Mouse (Mus musculus): ENCODE data around the gene Ush2a. TPM values are rescaled to one million over a fixed set of nuclear protein-coding genes. Genes with fewer than 3 reads are reported as not detected.

Gene Ush2a
- polyA plus RNA-seq, 1 experiment from 2014 or later = not detected

GRCm38 (mm10) chr1:188760515-188760914 lies 498.7 kb downstream of the Ush2a start:
- DNase-seq (no peak), ATAC-seq (ENCODE audit: insufficient read depth) (no peak)
- H3K9me3 ChIP-seq (ENCODE audit: low read depth, low read length) = no peaks in the 10 kb centered on the region
- H3K9ac ChIP-seq = no peak overlapping the region
- no peak overlapping the region for H3K4me3 ChIP-seq (ENCODE audit: low read depth, low read length)
- WGBS = 54% methylated on average over 3 of the region's 3 CpGs
- H3K4me1 ChIP-seq (ENCODE audit: insufficient read depth) = no peaks in the 10 kb centered on the region
- no peak overlapping the region for H3K4me2 ChIP-seq
- TF ChIP-seq CTCF (IDR thresholded peaks at IDR 0.05; ENCODE audit: low read depth) = no peak
- no peaks in the 10 kb centered on the region for H3K27me3 ChIP-seq (ENCODE audit: insufficient read depth, low read length)
- H3K27ac ChIP-seq (ENCODE audit: low read depth) = no peak overlapping the region
- no peaks in the 10 kb centered on the region for H3K36me3 ChIP-seq (ENCODE audit: insufficient read depth)

- Histone ChIP-seq H3K4me2 (no peak overlapping the region), H3K27me3 (ENCODE audit: insufficient read depth, low read length) (no peaks in the 10 kb centered on the region), H3K27ac (ENCODE audit: low read depth) (no peak overlapping the region), H3K9ac (no peak overlapping the region), H3K9me3 (ENCODE audit: low read depth, low read length) (no peaks in the 10 kb centered on the region), H3K4me3 (ENCODE audit: low read depth, low read length) (no peak overlapping the region), H3K36me3 (ENCODE audit: insufficient read depth) (no peaks in the 10 kb centered on the region), H3K4me1 (ENCODE audit: insufficient read depth) (no peaks in the 10 kb centered on the region)
- WGBS = 80% methylated on average over 6 of the region's 6 CpGs
- TF ChIP-seq CTCF (IDR thresholded peaks at IDR 0.05; ENCODE audit: low read depth) = no peak
- DNase-seq (no peak), ATAC-seq (ENCODE audit: insufficient read depth) (no peak)
Observed at GRCm38 (mm10) chr1:188762463-188762862, 500.6 kb downstream of the Ush2a start.

GRCm38 (mm10) chr1:188763761-188764160 lies 501.9 kb downstream of the Ush2a start:
- ATAC-seq (ENCODE audit: insufficient read depth) = no peak
- H3K9ac ChIP-seq = no peak overlapping the region
- no peak for TF ChIP-seq CTCF (IDR thresholded peaks at IDR 0.05; ENCODE audit: low read depth)
- H3K4me3 ChIP-seq (ENCODE audit: low read depth, low read length) = no peak overlapping the region
- H3K4me2 ChIP-seq = no peak overlapping the region
- H3K9me3 ChIP-seq (ENCODE audit: low read depth, low read length) = no peaks in the 10 kb centered on the region
- WGBS = 83% methylated on average over 3 of the region's 3 CpGs
- no peak for DNase-seq
- H3K36me3 ChIP-seq (ENCODE audit: insufficient read depth) = no peaks in the 10 kb centered on the region
- H3K27ac ChIP-seq (ENCODE audit: low read depth) = no peak overlapping the region
- H3K27me3 ChIP-seq (ENCODE audit: insufficient read depth, low read length) = no peaks in the 10 kb centered on the region
- no peaks in the 10 kb centered on the region for H3K4me1 ChIP-seq (ENCODE audit: insufficient read depth)

DNA sequence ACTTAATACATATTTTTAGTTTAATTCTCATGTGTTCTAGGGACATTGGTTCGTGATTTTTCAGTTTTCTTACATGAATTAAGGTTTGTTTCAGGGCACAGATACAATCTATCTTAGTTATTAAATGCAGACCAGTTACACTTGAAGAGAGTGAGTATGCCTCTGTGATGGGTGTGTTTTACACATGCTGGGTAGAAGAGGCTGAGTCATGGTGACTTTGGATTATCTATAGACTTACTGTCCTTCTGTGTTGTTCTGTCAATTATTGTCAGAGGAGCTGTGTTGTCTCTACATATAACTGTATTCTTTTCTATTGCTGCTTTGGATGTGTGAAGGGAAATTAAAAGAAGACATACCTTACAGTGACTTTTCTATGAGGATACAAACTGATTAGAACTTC lies 509.0 kb downstream of the Ush2a start:
- no peak for TF ChIP-seq CTCF (IDR thresholded peaks at IDR 0.05; ENCODE audit: low read depth)
- 86% methylated on average over 1 of the region's 1 CpGs for WGBS
- no peaks in the 10 kb centered on the region for H3K4me1 ChIP-seq (ENCODE audit: insufficient read depth)
- ATAC-seq (ENCODE audit: insufficient read depth) (no peak), DNase-seq (no peak)
- no peaks in the 10 kb centered on the region for H3K36me3 ChIP-seq (ENCODE audit: insufficient read depth)
- H3K4me3 ChIP-seq (ENCODE audit: low read depth, low read length) = no peak overlapping the region
- H3K9ac ChIP-seq = no peak overlapping the region
- no peak overlapping the region for H3K27ac ChIP-seq (ENCODE audit: low read depth)
- no peaks in the 10 kb centered on the region for H3K27me3 ChIP-seq (ENCODE audit: insufficient read depth, low read length)
- H3K4me2 ChIP-seq = no peak overlapping the region
- H3K9me3 ChIP-seq (ENCODE audit: low read depth, low read length) = no peaks in the 10 kb centered on the region

- 84% methylated on average over 7 of the region's 7 CpGs for WGBS
- ATAC-seq (ENCODE audit: insufficient read depth) (no peak), DNase-seq (no peak)
- Histone ChIP-seq H3K9me3 (ENCODE audit: low read depth, low read length) (no peaks in the 10 kb centered on the region), H3K36me3 (ENCODE audit: insufficient read depth) (no peaks in the 10 kb centered on the region), H3K4me3 (ENCODE audit: low read depth, low read length) (no peak overlapping the region), H3K9ac (no peak overlapping the region), H3K27ac (ENCODE audit: low read depth) (no peak overlapping the region), H3K27me3 (ENCODE audit: insufficient read depth, low read length) (no peaks in the 10 kb centered on the region), H3K4me2 (no peak overlapping the region), H3K4me1 (ENCODE audit: insufficient read depth) (no peaks in the 10 kb centered on the region)
- TF ChIP-seq CTCF (IDR thresholded peaks at IDR 0.05; ENCODE audit: low read depth) = no peak
Observed at GRCm38 (mm10) chr1:188772516-188773229, 510.9 kb downstream of the Ush2a start.

GRCm38 (mm10) chr1:188773631-188774030 lies 511.8 kb downstream of the Ush2a start:
- ATAC-seq (ENCODE audit: insufficient read depth) (no peak), DNase-seq (no peak)
- no peak overlapping the region for H3K9ac ChIP-seq

GRCm38 (mm10) chr1:188777556-188778161 lies 515.8 kb downstream of the Ush2a start:
- no peaks in the 10 kb centered on the region for H3K4me1 ChIP-seq (ENCODE audit: insufficient read depth)
- H3K9ac ChIP-seq = no peak overlapping the region
- WGBS = 51% methylated on average over 8 of the region's 8 CpGs
- DNase-seq = peak; percentile 59
- TF ChIP-seq CTCF (IDR thresholded peaks at IDR 0.05; ENCODE audit: low read depth) = no peak
- no peaks in the 10 kb centered on the region for H3K9me3 ChIP-seq (ENCODE audit: low read depth, low read length)
- H3K27ac ChIP-seq (ENCODE audit: low read depth) = no peak overlapping the region
- ATAC-seq (ENCODE audit: insufficient read depth) = peak; percentile 56; the same call in 1 of the 2 replicates
- no peak overlapping the region for H3K4me3 ChIP-seq (ENCODE audit: low read depth, low read length)
- H3K36me3 ChIP-seq (ENCODE audit: insufficient read depth) = no peaks in the 10 kb centered on the region
- no peaks in the 10 kb centered on the region for H3K27me3 ChIP-seq (ENCODE audit: insufficient read depth, low read length)
- H3K4me2 ChIP-seq = no peak overlapping the region

More at GRCm38 (mm10) chr1:188773631-188774030, 511.8 kb downstream of the Ush2a start:
- 81% methylated on average over 7 of the region's 7 CpGs for WGBS
- no peak overlapping the region for H3K4me2 ChIP-seq
- no peaks in the 10 kb centered on the region for H3K27me3 ChIP-seq (ENCODE audit: insufficient read depth, low read length)
- no peaks in the 10 kb centered on the region for H3K4me1 ChIP-seq (ENCODE audit: insufficient read depth)
- H3K36me3 ChIP-seq (ENCODE audit: insufficient read depth) = no peaks in the 10 kb centered on the region
- no peak overlapping the region for H3K4me3 ChIP-seq (ENCODE audit: low read depth, low read length)
- no peak overlapping the region for H3K27ac ChIP-seq (ENCODE audit: low read depth)
- no peak for TF ChIP-seq CTCF (IDR thresholded peaks at IDR 0.05; ENCODE audit: low read depth)
- no peaks in the 10 kb centered on the region for H3K9me3 ChIP-seq (ENCODE audit: low read depth, low read length)

All from lung, embryonic 14.5 days (tissue).